Mouse (Mus musculus) liver, embryonic 13.5 days (tissue): ENCODE data around the gene Car1. TPM values are rescaled to one million over a fixed set of nuclear protein-coding genes. Genes with fewer than 3 reads are reported as not detected.

Experiments
- polyA plus RNA-seq: library from polyadenylated mRNA; unstranded; fragments of >200 nt; fragmentation: Nextera tagmentation; extraction: Ambion mirVana; gene quantifications from 2 replicates; pipeline ENCODE4 v1.2.1, GENCODE M21; 2015

Gene Car1
- polyA plus RNA-seq, 1 experiment from 2014 or later, result 29.0 TPM

Other genes with a start within 250 kb of the Car1 start
- gene 1810022K09Rik, start 197.1 kb downstream of the Car1 start, polyA plus RNA-seq, result 331 and 402 TPM in 2 replicates
- gene Car13, start 166.6 kb downstream of the Car1 start, polyA plus RNA-seq, result 2.0 and 2.3 TPM in 2 replicates
- 39.1 and 50.0 TPM in 2 replicates for gene Car3, start 55.1 kb upstream of the Car1 start, polyA plus RNA-seq
- 2,501 and 2,750 TPM in 2 replicates for gene Car2, start 77.9 kb upstream of the Car1 start, polyA plus RNA-seq